Mouse (Mus musculus) CH12.LX (cell line): ENCODE results near the gene Sv2b. TPM values are rescaled to one million over a fixed set of nuclear protein-coding genes. Genes with fewer than 3 reads are reported as not detected.

ENCODE experiments used
- DNase-seq: peaks from one replicate; pipeline ENCODE4 v3.0.0-alpha.2; 2013; ENCODE audit errors: extremely low read depth
- H3K27ac ChIP-seq: 2 replicates; pipeline ENCODE4 v1.5.1; 2012; ENCODE audit warnings: low read depth, mild to moderate bottlenecking, control low read depth, moderate library complexity; ENCODE audit not compliant: insufficient read depth
- H3K27me3 ChIP-seq: replicated peaks from 2 replicates; pipeline ENCODE3; 2012; ENCODE audit warnings: inconsistent platforms
- H3K36me3 ChIP-seq, 2 experiments: replicated peaks in 1 of 2; 2 replicates each; pipeline versions ENCODE3 to v1.6.1; 2012; ENCODE audit warnings: inconsistent platforms in 1 of 2, low read length in 1 of 2, mild to moderate bottlenecking in 1 of 2, mixed read lengths in 1 of 2, moderate library complexity in 1 of 2; ENCODE audit not compliant: control insufficient read depth in 1 of 2, insufficient read depth in 1 of 2
- H3K4me1 ChIP-seq, 2 experiments: 2 replicates each; pipeline ENCODE4 v1.6.1; 2012; ENCODE audit warnings: inconsistent platforms in 1 of 2, moderate library complexity in 1 of 2; ENCODE audit not compliant: insufficient read depth in 2 of 2, control insufficient read depth in 1 of 2
- H3K4me2 ChIP-seq: 2 replicates; pipeline ENCODE4 v1.6.1; 2012; ENCODE audit warnings: low read depth, mild to moderate bottlenecking, control low read depth; ENCODE audit not compliant: poor library complexity, insufficient read depth, severe bottlenecking
- H3K4me3 ChIP-seq, 3 experiments: fragments of 150-350 bp in 1 of 3; sonication (generic) in 1 of 3; replicated peaks in 1 of 3; 2 replicates each; pipeline versions ENCODE3 to v1.5.1; 2011 to 2012; ENCODE audit warnings: low read depth in 2 of 3, low read length in 2 of 3, mild to moderate bottlenecking in 2 of 3, moderate library complexity in 2 of 3, control low read depth in 1 of 3, improper control_type of control experiment in 1 of 3, inconsistent platforms in 1 of 3, mixed read lengths in 1 of 3; ENCODE audit not compliant: poor library complexity in 1 of 3
- H3K79me2 ChIP-seq: replicated peaks from 2 replicates; pipeline ENCODE4 v1.6.1; 2012; ENCODE audit warnings: mild to moderate bottlenecking, moderate library complexity; ENCODE audit not compliant: control insufficient read depth, poor library complexity, insufficient read depth, severe bottlenecking; ENCODE audit errors: extremely low read depth
- H3K9ac ChIP-seq: 2 replicates; pipeline ENCODE4 v1.6.1; 2012; ENCODE audit warnings: low read depth, mild to moderate bottlenecking, control low read depth, moderate library complexity; ENCODE audit not compliant: insufficient read depth
- H3K9me3 ChIP-seq: replicated peaks from 2 replicates; pipeline ENCODE3; 2012; ENCODE audit warnings: low read length, inconsistent platforms, mixed read lengths
- BHLHE40 ChIP-seq: IDR thresholded peaks from 2 replicates; pipeline ENCODE4 v1.6.1; 2011; ENCODE audit warnings: mild to moderate bottlenecking, low read depth, low read length, improper control_type of control experiment
- CHD1 ChIP-seq: IDR thresholded peaks from 2 replicates; pipeline ENCODE4 v1.6.1; 2012; ENCODE audit warnings: low read depth, low read length, improper control_type of control experiment, inconsistent platforms
- CTCF ChIP-seq, 2 experiments: IDR thresholded peaks in 1 of 2; conservative IDR thresholded peaks in 1 of 2; 2 replicates each; pipeline ENCODE4 v1.5.1; 2011 to 2012; ENCODE audit warnings: low read depth in 2 of 2, low read length in 2 of 2, improper control_type of control experiment in 1 of 2, inconsistent platforms in 1 of 2, mild to moderate bottlenecking in 1 of 2, moderate library complexity in 1 of 2
- ELF1 ChIP-seq: IDR thresholded peaks from 2 replicates; pipeline ENCODE4 v1.6.1; 2014; ENCODE audit warnings: low read depth, mild to moderate bottlenecking, inconsistent platforms, low read length, improper control_type of control experiment
- ETS1 ChIP-seq: conservative IDR thresholded peaks from 2 replicates; pipeline ENCODE4 v1.6.1; 2012; ENCODE audit warnings: low read depth, mild to moderate bottlenecking, inconsistent platforms, low read length, improper control_type of control experiment, moderate library complexity
- GABPA ChIP-seq: IDR thresholded peaks from 2 replicates; pipeline ENCODE4 v1.6.1; 2012; ENCODE audit warnings: low read depth, low read length, improper control_type of control experiment, inconsistent platforms; ENCODE audit not compliant: insufficient replicate concordance
- JUND ChIP-seq: conservative IDR thresholded peaks from 2 replicates; pipeline ENCODE4 v1.6.1; 2011; ENCODE audit warnings: low read depth, low read length, improper control_type of control experiment
- MAX ChIP-seq: IDR thresholded peaks from 2 replicates; pipeline ENCODE4 v1.6.1; 2011; ENCODE audit warnings: low read length, improper control_type of control experiment
- MAZ ChIP-seq: IDR thresholded peaks from 2 replicates; pipeline ENCODE4 v1.6.1; 2012; ENCODE audit warnings: low read depth, mild to moderate bottlenecking, inconsistent platforms, low read length, improper control_type of control experiment, moderate library complexity
- PAX5 ChIP-seq: IDR thresholded peaks from 2 replicates; pipeline ENCODE4 v1.6.1; 2012; ENCODE audit warnings: low read length, inconsistent platforms, mixed read lengths
- RAD21 ChIP-seq: IDR thresholded peaks from 2 replicates; pipeline ENCODE4 v1.6.1; 2011; ENCODE audit warnings: low read depth, mild to moderate bottlenecking, low read length, improper control_type of control experiment, moderate library complexity
- UBTF ChIP-seq: IDR thresholded peaks from 2 replicates; pipeline ENCODE4 v1.6.1; 2012; ENCODE audit warnings: low read depth, mild to moderate bottlenecking, inconsistent platforms, low read length, improper control_type of control experiment, moderate library complexity
- USF2 ChIP-seq: conservative IDR thresholded peaks from 2 replicates; pipeline ENCODE4 v1.6.1; 2011; ENCODE audit warnings: low read depth, low read length, improper control_type of control experiment
- ZC3H11A ChIP-seq: IDR thresholded peaks from 2 replicates; pipeline ENCODE4 v1.6.1; 2012; ENCODE audit warnings: low read depth, mild to moderate bottlenecking, inconsistent platforms, low read length, improper control_type of control experiment
- ZNF384 ChIP-seq: IDR thresholded peaks from 2 replicates; pipeline ENCODE4 v1.6.1; 2012; ENCODE audit warnings: low read depth, low read length, improper control_type of control experiment, inconsistent platforms
- dilution Hi-C: fragments of 300-500 bp; cut with MboI; formaldehyde crosslinking; loops from 2 replicates; pipeline ENCODE4 v1.14.3; 2020; ENCODE audit warnings: low sequenced_read_pairs; ENCODE audit not compliant: extremely low pct_unique_long_range_greater_than_20kb, extremely low pct_ligation_motif_present
- in situ Hi-C: fragments of 300-500 bp; cut with MboI; formaldehyde crosslinking; loops from 3 replicates; pipeline ENCODE4 v1.14.3; 2019; ENCODE audit warnings: low sequenced_read_pairs, low pct_ligation_motif_present, low pct_unique_long_range_greater_than_20kb, mixed read lengths
- polyA plus RNA-seq: library from polyadenylated mRNA; unstranded; fragments of >175 nt; gene quantifications from 2 replicates; pipeline ENCODE4 v1.2.1, GENCODE M21; 2012; ENCODE audit warnings: low read depth; ENCODE audit not compliant: insufficient read length
- total RNA-seq, 2 experiments: library from RNA; depleted of rRNA; stranded (reverse); fragments of 300-350 nt in 1 of 2; fragments of >200 nt in 1 of 2; gene quantifications; 2 replicates each; pipeline ENCODE4 v1.2.3; 2012 to 2014

The Sv2b gene
- total and polyA plus RNA-seq, 3 experiments = 0.04 TPM; not detected in 2

- in situ Hi-C loops = no loop called here
- dilution Hi-C loops = no loop called here
Observed at GRCm38 (mm10) chr7:75207965-75208644, 101.0 kb downstream of the Sv2b start.

GRCm38 (mm10) chr7:75206671-75207070, 102.4 kb downstream of the Sv2b start:
- no peaks in the 10 kb centered on the region for H3K36me3 ChIP-seq
- no peaks in the 10 kb centered on the region for H3K79me2 ChIP-seq
- peaks cover 2% of the 10 kb centered on the region for H3K9me3 ChIP-seq
- no peaks in the 10 kb centered on the region for H3K27me3 ChIP-seq
- dilution Hi-C loops = no loop called here
- TF ChIP-seq CHD1 = no peak
- no peak for TF ChIP-seq MAX
- TF ChIP-seq, all 38 proteins: peak for 0
- Histone ChIP-seq H3K27ac (no peak overlapping the region), H3K4me2 (no peak overlapping the region), H3K4me3 (no peak overlapping the region), H3K9ac (no peak overlapping the region), H3K4me1 (no peaks in the 10 kb centered on the region)
- in situ Hi-C loops = no loop called here
- DNase-seq = no peak

More at GRCm38 (mm10) chr7:75207965-75208644, 101.0 kb downstream of the Sv2b start:
- Histone ChIP-seq H3K27ac (no peak overlapping the region), H3K4me1 (no peaks in the 10 kb centered on the region), H3K9me3 (peaks cover 2% of the 10 kb centered on the region), H3K4me2 (no peak overlapping the region), H3K9ac (no peak overlapping the region), H3K79me2 (no peaks in the 10 kb centered on the region), H3K4me3 (no peak overlapping the region)
- no peak for TF ChIP-seq USF2
- TF ChIP-seq CHD1 = no peak
- TF ChIP-seq PAX5 = no peak
- TF ChIP-seq MAX = no peak
- no peak for TF ChIP-seq UBTF
- TF ChIP-seq JUND = no peak
- no peak for TF ChIP-seq RAD21
- no peak for TF ChIP-seq ELF1
- TF ChIP-seq ZC3H11A = no peak
- no peak for TF ChIP-seq GABPA
- TF ChIP-seq ETS1 = no peak
- no peak for TF ChIP-seq BHLHE40
- no peak for TF ChIP-seq CTCF (conservative IDR thresholded peaks at IDR 0.05 in 1 of 2, IDR thresholded peaks at IDR 0.05 in 1 of 2; ENCODE audit: low read depth in 2 of 2, low read length in 2 of 2)
- TF ChIP-seq MAZ = no peak
- no peak for TF ChIP-seq ZNF384
- TF ChIP-seq, all 38 proteins: peak for 0
- Histone ChIP-seq H3K36me3 (no peaks in the 10 kb centered on the region), H3K27me3 (no peaks in the 10 kb centered on the region)
- DNase-seq = no peak
